Mouse (Mus musculus) large intestine, adult 2 months (tissue): Measurements from ENCODE around the gene Dnajc14. TPM values are rescaled to one million over a fixed set of nuclear protein-coding genes. Genes with fewer than 3 reads are reported as not detected.

Experiments
- DNase-seq: peaks from one replicate; pipeline ENCODE4 v3.0.0-alpha.2; 2012; ENCODE audit warnings: low read depth, low spot score
- WGBS: fragments of 180-500 bp; shearing (Covaris S2); methylation state at CpG from one replicate; pipeline ENCODE4 v1.1.7; 2018; 5-methylcytosine and 5-hydroxymethylcytosine counted together
- polyA plus RNA-seq: library from polyadenylated mRNA; depleted of rRNA; stranded (reverse); fragments of >200 nt; gene quantifications from 2 replicates; pipeline ENCODE4 v1.2.3, GENCODE M21; 2012; rRNA removed

The Dnajc14 gene
- 17.7 and 18.7 TPM in 2 replicates for polyA plus RNA-seq

GRCm38 (mm10) chr10:128803771-128804270, at the start of gene Dnajc14:
Gene Dnajc14 (plus strand): TSS chr10:128804062.
- DNase-seq, result no peak
- 3% methylated on average over 14 of the region's 14 CpGs for WGBS

- 91% methylated on average over 2 of the region's 2 CpGs for WGBS
- DNase-seq, result no peak
Measured at GRCm38 (mm10) chr10:128772895-128773294, 31.0 kb upstream of the Dnajc14 start.

GRCm38 (mm10) chr10:128773685-128774084, 30.2 kb upstream of the Dnajc14 start:
- WGBS, result 23% methylated on average over 5 of the region's 5 CpGs
- DNase-seq, result no peak

GRCm38 (mm10) chr10:128778441-128778840, 25.4 kb upstream of the Dnajc14 start:
- no peak for DNase-seq
- 91% methylated on average over 2 of the region's 2 CpGs for WGBS

- DNase-seq, result peak; percentile 11
- 27% methylated on average over 8 of the region's 8 CpGs for WGBS
Measured at GRCm38 (mm10) chr10:128779011-128779795, 24.7 kb upstream of the Dnajc14 start.

GRCm38 (mm10) chr10:128780200-128780599, 23.7 kb upstream of the Dnajc14 start:
- DNase-seq, result no peak
- WGBS, result 88% methylated on average over 1 of the region's 1 CpGs

- DNase-seq, result no peak
- 78% methylated on average over 7 of the region's 7 CpGs for WGBS
Measured at GRCm38 (mm10) chr10:128790398-128791124, 13.3 kb upstream of the Dnajc14 start, which contains the start of gene Mmp19. Gene Mmp19 (plus strand): TSS chr10:128790910.

- DNase-seq, result no peak
Measured at GRCm38 (mm10) chr10:128792041-128792440, 11.8 kb upstream of the Dnajc14 start.

GRCm38 (mm10) chr10:128793258-128793657, 10.6 kb upstream of the Dnajc14 start:
- 94% methylated on average over 1 of the region's 1 CpGs for WGBS
- DNase-seq, result no peak

GRCm38 (mm10) chr10:128794391-128794790, 9.5 kb upstream of the Dnajc14 start:
- WGBS, result 86% methylated on average over 5 of the region's 5 CpGs
- no peak for DNase-seq

GRCm38 (mm10) chr10:128795581-128795980, 8.3 kb upstream of the Dnajc14 start:
- DNase-seq, result no peak
- 93% methylated on average over 3 of the region's 3 CpGs for WGBS

- WGBS, result 90% methylated on average over 8 of the region's 8 CpGs
- DNase-seq, result no peak
Measured at GRCm38 (mm10) chr10:128798676-128799075, 5.2 kb upstream of the Dnajc14 start.

- WGBS, result 91% methylated on average over 16 of the region's 16 CpGs
- DNase-seq, result no peak
Measured at GRCm38 (mm10) chr10:128801981-128802495, 1.8 kb upstream of the Dnajc14 start.

- DNase-seq, result no peak
- 75% methylated on average over 4 of the region's 4 CpGs for WGBS
Measured at GRCm38 (mm10) chr10:128802956-128803355, 906 bp upstream of the Dnajc14 start.

GRCm38 (mm10) chr10:128803361-128803760, 501 bp upstream of the Dnajc14 start:
- no peak for DNase-seq
- WGBS, result 35% methylated on average over 6 of the region's 6 CpGs

- under 1% methylated on average over 28 of the region's 28 CpGs for WGBS
- no peak for DNase-seq
Measured at GRCm38 (mm10) chr10:128804271-128805091, 619 bp downstream of the Dnajc14 start, which contains the start of gene Tmem198b. Gene Tmem198b (minus strand): TSS chr10:128804370.

GRCm38 (mm10) chr10:128805092-128806000, 1.5 kb downstream of the Dnajc14 start:
- WGBS, result under 1% methylated on average over 70 of the region's 70 CpGs
- DNase-seq, result peak; percentile 97

GRCm38 (mm10) chr10:128806086-128806485, 2.2 kb downstream of the Dnajc14 start:
- WGBS, result 20% methylated on average over 6 of the region's 6 CpGs
- DNase-seq, result no peak
